Mouse (Mus musculus) liver, embryonic 12.5 days (tissue): ENCODE measurements at regions not wholly inside any gene's neighbourhood (a gene's known extent, or its start where the extent isn't known, plus 50 kb on each side); places are given as distances from the start of the nearest gene placed in this dataset.
A peak's percentile ranks its signal among the peaks of the same experiment; 100 is the strongest.
"Not testable (repeated sequence)": the region's sequence is repeated elsewhere in the genome, so short reads cannot be mapped to it uniquely, and the experiment has no call there.

ENCODE experiments used
- ATAC-seq: fragments of 200-750 bp; cut with Nextera tagmentation; 2 replicates; pipeline ENCODE4 v1.8.0; 2017; ENCODE audit warnings: moderate number of reproducible peaks, mild to moderate bottlenecking, moderate library complexity
- H3K27ac ChIP-seq: fragments of 300-500 bp; sonication (generic); 2 replicates; pipeline ENCODE4 v1.5.1; 2016; ENCODE audit warnings: mild to moderate bottlenecking
- H3K27me3 ChIP-seq: fragments of 300-500 bp; sonication (generic); replicated peaks from 2 replicates; pipeline ENCODE4 v1.6.1; 2016; ENCODE audit warnings: mild to moderate bottlenecking, moderate library complexity
- H3K36me3 ChIP-seq: fragments of 300-500 bp; sonication (generic); 2 replicates; pipeline ENCODE4 v1.6.1; 2016; ENCODE audit warnings: mild to moderate bottlenecking, moderate library complexity
- H3K4me1 ChIP-seq: fragments of 300-500 bp; sonication (generic); 2 replicates; pipeline ENCODE4 v1.6.1; 2016
- H3K4me2 ChIP-seq: fragments of 300-500 bp; sonication (generic); 2 replicates; pipeline ENCODE4 v1.6.1; 2016; ENCODE audit warnings: mild to moderate bottlenecking, moderate library complexity
- H3K4me3 ChIP-seq: fragments of 300-500 bp; sonication (generic); 2 replicates; pipeline ENCODE4 v1.5.1; 2016; ENCODE audit warnings: mild to moderate bottlenecking, moderate library complexity
- H3K9ac ChIP-seq: fragments of 300-500 bp; sonication (generic); 2 replicates; pipeline ENCODE4 v1.6.1; 2016; ENCODE audit warnings: mild to moderate bottlenecking, moderate library complexity
- H3K9me3 ChIP-seq: fragments of 300-500 bp; sonication (generic); replicated peaks from 2 replicates; pipeline ENCODE4 v1.6.1; 2016; ENCODE audit warnings: mild to moderate bottlenecking, moderate library complexity
- WGBS: fragments of 180-500 bp; shearing (Covaris S2); methylation state at CpG from one replicate; pipeline ENCODE4 v1.1.7; 2016; ENCODE audit not compliant: insufficient replicate concordance; 5-methylcytosine and 5-hydroxymethylcytosine counted together

DNA sequence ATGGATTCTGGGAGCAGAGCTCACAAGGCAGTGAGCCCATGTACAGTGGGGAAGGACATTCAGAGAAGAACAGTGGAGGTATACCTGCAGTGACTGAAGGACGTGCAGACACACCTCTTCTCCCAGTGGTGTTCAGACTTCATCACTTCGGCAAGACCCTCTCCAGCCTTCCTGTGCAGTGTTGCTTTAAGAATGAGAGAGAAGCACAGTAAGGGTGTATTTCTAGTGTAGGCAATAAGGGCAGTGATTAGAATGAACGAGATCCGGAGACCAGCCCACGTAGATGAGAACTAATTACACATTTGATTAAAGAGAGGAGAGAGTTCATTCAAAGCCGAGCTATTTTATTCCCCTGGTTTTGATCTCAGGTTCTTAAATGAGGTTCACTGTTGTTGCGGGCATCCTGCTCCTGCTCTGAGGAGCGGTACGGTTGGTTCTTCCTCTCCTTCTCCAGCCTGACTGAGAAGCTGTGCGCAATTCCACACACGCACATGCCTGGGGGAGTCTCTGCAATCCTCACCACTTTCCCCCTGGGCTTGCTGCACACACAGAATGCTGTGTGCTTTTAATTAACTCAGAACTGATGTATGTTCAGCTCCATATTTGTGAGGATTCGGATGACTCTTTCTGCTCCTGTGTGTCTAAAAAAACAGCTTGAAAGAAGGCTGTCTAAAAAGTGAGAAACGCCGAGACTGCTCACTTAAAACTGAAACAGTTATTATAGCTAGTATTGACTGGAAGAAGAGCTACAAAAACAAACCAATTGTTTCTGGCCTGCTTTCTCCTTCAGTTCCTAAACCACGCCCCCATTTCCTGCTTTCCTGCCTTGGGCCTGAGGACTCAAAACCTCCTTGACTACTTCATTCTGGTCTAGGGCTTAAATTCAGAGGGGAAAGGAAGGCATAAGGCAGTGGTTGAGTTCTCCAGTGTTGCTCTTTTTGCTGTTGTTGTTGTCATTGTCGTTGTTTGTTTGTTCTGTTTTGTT, 114.2 kb upstream of the Fhl2 start:
- no peak for ATAC-seq
- Histone ChIP-seq H3K4me3 (no peak overlapping the region), H3K36me3 (no peaks in the 10 kb centered on the region), H3K9me3 (no peaks in the 10 kb centered on the region), H3K4me2 (no peak overlapping the region), H3K9ac (no peak overlapping the region), H3K4me1 (0 out of 2 replicates have a peak, but pooled peaks cover 5% of the 10 kb centered on the region), H3K27me3 (no peaks in the 10 kb centered on the region), H3K27ac (no peak overlapping the region)
- WGBS, result 69% methylated on average over 16 of the region's 16 CpGs

DNA sequence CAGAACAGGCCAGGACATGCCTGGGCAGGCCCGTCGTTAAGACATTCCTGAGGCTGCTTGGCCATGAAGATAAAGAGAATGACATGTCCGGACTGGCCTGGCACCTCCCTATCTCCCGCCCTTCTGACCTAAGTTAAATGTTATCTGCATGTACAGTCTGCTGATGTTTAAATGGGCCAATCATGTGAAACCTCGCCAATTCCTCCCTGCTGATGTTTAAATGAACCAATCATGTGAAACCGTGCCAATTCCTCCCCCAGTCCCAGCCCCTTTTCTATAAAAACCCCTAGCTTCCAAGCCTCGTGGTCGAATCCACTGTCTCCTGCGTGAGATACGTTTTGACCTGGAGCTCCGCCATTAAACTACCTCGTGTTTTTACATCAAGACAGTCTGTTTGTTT, 119.5 kb upstream of the Fhl2 start:
- WGBS, result 62% methylated on average over 12 of the region's 12 CpGs
- not testable (repeated sequence) for H3K27ac ChIP-seq, H3K27me3 ChIP-seq, H3K36me3 ChIP-seq, H3K4me1 ChIP-seq, H3K9me3 ChIP-seq, H3K9ac ChIP-seq, H3K4me3 ChIP-seq, ATAC-seq, H3K4me2 ChIP-seq

DNA sequence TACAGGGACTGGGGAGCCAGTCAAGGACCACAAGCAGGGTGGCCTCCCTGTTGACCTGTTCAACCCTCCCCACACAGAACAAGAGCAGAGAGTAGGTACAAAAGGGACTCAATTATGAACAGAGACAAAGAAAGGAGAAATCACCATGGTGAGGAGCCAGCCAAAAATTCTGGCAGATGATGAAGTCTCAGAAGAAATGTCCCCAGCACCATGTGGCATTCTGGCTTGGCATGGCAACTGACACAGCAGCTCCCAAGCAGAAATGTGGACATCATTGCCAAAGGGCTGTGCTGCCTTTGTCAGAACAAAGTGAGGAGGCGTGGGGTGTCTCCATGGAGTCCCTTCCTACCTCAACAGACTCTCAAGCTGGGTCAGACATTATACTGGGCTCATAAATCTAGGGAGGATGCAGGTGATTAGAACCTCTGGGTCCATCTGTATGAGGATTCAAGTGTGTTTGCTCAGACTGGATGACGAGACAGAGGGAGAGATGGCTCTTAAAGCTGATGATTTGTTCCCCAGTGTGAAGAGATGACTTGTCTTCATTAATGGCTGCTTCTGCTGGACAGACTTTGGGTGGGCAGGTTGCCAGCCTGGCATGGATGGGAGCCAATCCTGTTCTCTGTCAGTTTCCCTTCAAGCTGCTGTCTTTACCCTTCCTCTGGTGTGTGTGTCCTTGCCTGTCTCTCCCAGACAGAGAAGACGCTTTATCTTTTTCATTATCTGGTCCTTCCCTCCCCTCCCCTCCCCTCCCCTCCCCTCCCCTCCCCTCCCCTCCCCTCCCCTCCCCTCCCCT, 120.5 kb upstream of the Fhl2 start:
- no peak for ATAC-seq
- no peaks in the 10 kb centered on the region for H3K9me3 ChIP-seq
- no peaks in the 10 kb centered on the region; the same call in 1 of the 2 replicates for H3K27me3 ChIP-seq
- H3K36me3 ChIP-seq, result no peaks in the 10 kb centered on the region
- H3K4me3 ChIP-seq, result no peak overlapping the region
- no peak overlapping the region for H3K9ac ChIP-seq
- no peaks in the 10 kb centered on the region for H3K4me1 ChIP-seq
- H3K27ac ChIP-seq, result no peak overlapping the region
- no peak overlapping the region for H3K4me2 ChIP-seq
- 54% methylated on average over 3 of the region's 3 CpGs for WGBS

- not testable (repeated sequence) for H3K9ac ChIP-seq, H3K4me3 ChIP-seq, H3K4me2 ChIP-seq, H3K27ac ChIP-seq, H3K36me3 ChIP-seq, H3K4me1 ChIP-seq, ATAC-seq, H3K27me3 ChIP-seq
- peaks cover 18% of the 10 kb centered on the region; the same call in 1 of the 2 replicates for H3K9me3 ChIP-seq
- 81% methylated on average over 10 of the region's 10 CpGs for WGBS
Observed at GRCm38 (mm10) chr1:43333488-43333887, 110.9 kb upstream of the Nck2 start.

DNA sequence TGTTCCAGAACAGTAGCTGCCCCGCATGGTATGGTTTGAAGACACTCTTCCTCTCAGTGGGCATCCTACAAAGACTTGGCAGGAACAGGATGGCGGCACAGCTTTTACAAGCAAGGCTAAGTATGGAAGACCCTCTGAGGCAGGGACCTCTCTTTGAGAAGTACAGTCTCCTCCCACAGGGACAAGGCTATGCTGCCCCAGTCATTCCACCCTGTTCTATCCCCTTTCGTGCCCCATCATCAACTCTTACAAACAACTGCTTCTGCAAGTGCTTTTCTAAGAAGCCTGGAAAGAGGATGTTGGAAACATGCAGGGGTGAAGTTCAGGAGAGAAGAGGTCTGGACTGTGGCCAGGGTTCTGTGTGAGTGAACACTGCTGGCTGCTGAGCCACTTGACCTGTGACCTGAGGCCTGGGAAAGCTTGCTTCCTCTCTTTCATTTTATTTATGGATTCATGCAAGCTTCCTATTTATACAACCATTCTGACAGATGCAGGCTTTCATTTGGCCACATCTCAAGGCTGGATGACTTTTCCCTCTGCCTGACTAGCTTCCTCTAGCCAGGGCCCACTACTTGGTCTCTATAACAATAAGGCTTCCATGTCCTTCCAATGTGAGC, 107.1 kb upstream of the Nck2 start:
- ATAC-seq, result no peak
- Histone ChIP-seq H3K27ac (no peak overlapping the region), H3K9me3 (peaks cover 18% of the 10 kb centered on the region; the same call in 1 of the 2 replicates), H3K4me2 (no peak overlapping the region), H3K4me3 (no peak overlapping the region), H3K27me3 (no peaks in the 10 kb centered on the region), H3K36me3 (no peaks in the 10 kb centered on the region), H3K9ac (no peak overlapping the region), H3K4me1 (no peaks in the 10 kb centered on the region)
- WGBS, result 62% methylated on average over 3 of the region's 3 CpGs

GRCm38 (mm10) chr1:43338096-43338915, 106.1 kb upstream of the Nck2 start:
- Histone ChIP-seq H3K9me3 (peaks cover 9% of the 10 kb centered on the region; the same call in 1 of the 2 replicates), H3K27ac (no peak overlapping the region), H3K27me3 (no peaks in the 10 kb centered on the region), H3K4me1 (peaks cover 7% of the 10 kb centered on the region), H3K36me3 (no peaks in the 10 kb centered on the region), H3K4me2 (no peak overlapping the region), H3K4me3 (no peak overlapping the region), H3K9ac (no peak overlapping the region)
- WGBS, result 70% methylated on average over 6 of the region's 6 CpGs
- no peak for ATAC-seq

- no peak overlapping the region for H3K9ac ChIP-seq
- no peak for ATAC-seq
Observed at GRCm38 (mm10) chr1:43342848-43343247, 101.5 kb upstream of the Nck2 start.

DNA sequence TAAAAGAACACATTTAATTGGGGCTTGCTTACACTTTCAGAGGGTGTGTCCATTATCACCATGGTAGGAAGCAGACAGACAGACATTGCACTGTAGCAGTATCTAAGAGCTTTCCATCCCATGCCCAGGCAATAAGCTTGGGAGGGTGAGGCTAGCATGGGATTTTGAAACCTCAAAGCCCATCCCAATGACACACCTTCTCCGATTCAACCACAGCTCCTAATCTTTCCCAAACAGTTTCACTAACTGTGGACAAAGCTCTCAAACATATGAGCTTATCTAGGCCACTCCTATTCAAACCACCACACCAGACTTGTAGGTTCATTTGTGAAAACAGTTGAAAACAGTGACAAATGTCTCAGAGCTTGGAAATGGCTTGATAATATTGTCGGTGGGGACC, 101.0 kb upstream of the Nck2 start:
- H3K27ac ChIP-seq, result no peak overlapping the region
- ATAC-seq, result peak; percentile 76
- no peak overlapping the region for H3K4me3 ChIP-seq
- H3K4me1 ChIP-seq, result peaks cover 22% of the 10 kb centered on the region
- H3K9me3 ChIP-seq, result no peaks in the 10 kb centered on the region
- H3K9ac ChIP-seq, result no peak overlapping the region
- 18% methylated on average over 2 of the region's 2 CpGs for WGBS
- H3K36me3 ChIP-seq, result no peaks in the 10 kb centered on the region
- H3K4me2 ChIP-seq, result no peak overlapping the region
- no peaks in the 10 kb centered on the region for H3K27me3 ChIP-seq

More at GRCm38 (mm10) chr1:43342848-43343247, 101.5 kb upstream of the Nck2 start:
- H3K9me3 ChIP-seq, result no peaks in the 10 kb centered on the region
- no peaks in the 10 kb centered on the region for H3K36me3 ChIP-seq
- WGBS, result 66% methylated on average over 2 of the region's 2 CpGs
- no peak overlapping the region for H3K27ac ChIP-seq
- H3K4me3 ChIP-seq, result no peak overlapping the region
- H3K4me2 ChIP-seq, result no peak overlapping the region
- H3K27me3 ChIP-seq, result no peaks in the 10 kb centered on the region
- H3K4me1 ChIP-seq, result peaks cover 22% of the 10 kb centered on the region

GRCm38 (mm10) chr1:43344001-43344400, 100.4 kb upstream of the Nck2 start:
- H3K4me1 ChIP-seq, result peaks cover 22% of the 10 kb centered on the region
- 73% methylated on average over 5 of the region's 5 CpGs for WGBS
- H3K36me3 ChIP-seq, result no peaks in the 10 kb centered on the region
- H3K27ac ChIP-seq, result no peak overlapping the region
- no peaks in the 10 kb centered on the region for H3K9me3 ChIP-seq
- H3K4me3 ChIP-seq, result no peak overlapping the region
- no peaks in the 10 kb centered on the region for H3K27me3 ChIP-seq
- no peak overlapping the region for H3K4me2 ChIP-seq
- ATAC-seq, result no peak
- H3K9ac ChIP-seq, result no peak overlapping the region

DNA sequence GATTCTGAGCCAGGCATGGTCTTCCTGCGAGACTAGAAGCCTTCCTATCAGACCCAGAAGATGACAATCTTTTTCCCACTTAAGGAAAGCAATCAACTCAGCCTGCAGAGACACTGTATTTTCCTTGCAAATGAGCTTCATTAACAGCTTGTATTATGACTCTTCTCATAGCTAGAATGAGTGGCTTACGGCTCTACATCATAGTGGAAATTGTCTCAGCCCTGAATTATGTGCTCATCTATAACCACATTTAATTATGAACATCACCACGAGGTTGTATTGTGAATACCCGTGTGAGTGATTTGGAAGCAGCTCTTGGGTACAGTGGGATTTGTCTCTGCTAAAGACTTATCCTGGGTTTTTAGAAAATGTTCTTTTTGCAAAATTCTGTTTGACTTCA, 97.2 kb upstream of the Nck2 start:
- Histone ChIP-seq H3K27me3 (no peaks in the 10 kb centered on the region), H3K9ac (no peak overlapping the region), H3K27ac (no peak overlapping the region), H3K4me3 (no peak overlapping the region), H3K36me3 (no peaks in the 10 kb centered on the region), H3K4me1 (peaks cover 22% of the 10 kb centered on the region), H3K9me3 (no peaks in the 10 kb centered on the region), H3K4me2 (no peak overlapping the region)
- ATAC-seq, result no peak
- WGBS, result 62% methylated on average over 4 of the region's 4 CpGs

DNA sequence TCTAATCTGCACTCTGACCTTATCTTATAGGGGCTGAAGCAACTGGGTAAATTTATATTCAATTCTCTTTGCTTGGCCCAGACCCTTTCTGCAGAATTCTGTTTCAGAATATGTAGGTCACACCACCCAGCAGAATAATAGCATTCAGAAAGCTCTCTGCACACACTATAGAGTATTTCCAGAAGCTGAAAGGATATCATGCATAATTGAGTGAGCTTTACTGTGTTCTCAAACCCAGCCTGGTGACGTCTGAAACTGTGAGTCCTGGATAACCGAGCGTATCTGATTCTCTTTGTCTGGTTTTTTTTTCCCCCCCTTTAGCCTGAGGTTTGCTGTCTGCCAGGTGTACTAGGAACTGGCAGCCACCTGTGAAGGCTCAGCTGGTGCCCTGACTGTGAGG, 94.4 kb upstream of the Nck2 start:
- no peak for ATAC-seq
- Histone ChIP-seq H3K9me3 (no peaks in the 10 kb centered on the region), H3K27ac (no peak overlapping the region), H3K4me2 (no peak overlapping the region), H3K9ac (no peak overlapping the region), H3K4me1 (no peaks in the 10 kb centered on the region), H3K4me3 (no peak overlapping the region), H3K36me3 (no peaks in the 10 kb centered on the region), H3K27me3 (no peaks in the 10 kb centered on the region)
- 59% methylated on average over 3 of the region's 3 CpGs for WGBS
